Mouse (Mus musculus) left cerebral cortex, postnatal 36 days (tissue): ENCODE measurements around the gene Olfr1386. TPM values are rescaled to one million over a fixed set of nuclear protein-coding genes. Genes with fewer than 3 reads are reported as not detected.
"Not testable (repeated sequence)": the region's sequence is repeated elsewhere in the genome, so short reads cannot be mapped to it uniquely, and the experiment has no call there.

Experiments
- DNase-seq, 2 experiments: peaks; one replicate each; pipeline ENCODE4 v3.0.0; 2021 to 2022; ENCODE audit warnings: low spot score in 2 of 2, mixed read lengths in 1 of 2
- intact Hi-C: fragments of 180-260 bp; cut with DNase I; formaldehyde crosslinking; loops from one replicate; pipeline ENCODE4 v1.15.1; 2025
- total RNA-seq, 2 experiments: library from RNA; stranded (reverse); gene quantifications; 2 replicates each; pipeline ENCODE4 v1.2.3; 2021

Gene Olfr1386
- total RNA-seq, result not detected

- intact Hi-C loops, DNase-seq: not testable (repeated sequence)
Observed at GRCm38 (mm10) chr11:49464746-49465145, at the start of gene Olfr1386. Gene Olfr1386 (plus strand): TSS chr11:49465046.

- intact Hi-C loops, result no loop called here
- DNase-seq, result no peak
Observed at GRCm38 (mm10) chr11:49422767-49423166, 42.1 kb upstream of the Olfr1386 start, which contains the start of gene Olfr1389. Gene Olfr1389 (plus strand): TSS chr11:49423067.

GRCm38 (mm10) chr11:49425257-49425927 lies 39.5 kb upstream of the Olfr1386 start:
- intact Hi-C loops, result no loop called here
- DNase-seq, result no peak

- intact Hi-C loops, result no loop called here
- DNase-seq, result no peak
Observed at GRCm38 (mm10) chr11:49429641-49430040, 35.2 kb upstream of the Olfr1386 start.

GRCm38 (mm10) chr11:49436411-49436810 lies 28.4 kb upstream of the Olfr1386 start, which contains the start of gene Olfr1388:
Gene Olfr1388 (plus strand): TSS chr11:49436624.
- intact Hi-C loops, result no loop called here
- DNase-seq, result no peak

GRCm38 (mm10) chr11:49455043-49455442 lies 9.8 kb upstream of the Olfr1386 start, which contains the start of gene Olfr1387:
Gene Olfr1387 (plus strand): TSS chr11:49455343.
- intact Hi-C loops, result loop anchor here (10.0 kb wide), 1 partner anchor 130 kb away; the partner anchor contains the start of gene Olfr1391

GRCm38 (mm10) chr11:49485973-49486372 lies 21.1 kb downstream of the Olfr1386 start:
- DNase-seq, result no peak
- intact Hi-C loops, result no loop called here

More at GRCm38 (mm10) chr11:49455043-49455442, 9.8 kb upstream of the Olfr1386 start, which contains the start of gene Olfr1387:
- DNase-seq, result no peak

- intact Hi-C loops, DNase-seq: not testable (repeated sequence)
Observed at GRCm38 (mm10) chr11:49488770-49489169, 23.9 kb downstream of the Olfr1386 start, which contains the start of gene Olfr1385. Gene Olfr1385 (plus strand): TSS chr11:49489070.

- intact Hi-C loops, result no loop called here
- no peak for DNase-seq
Observed at GRCm38 (mm10) chr11:49518086-49518485, 53.2 kb downstream of the Olfr1386 start.

GRCm38 (mm10) chr11:49519348-49519747 lies 54.5 kb downstream of the Olfr1386 start, which contains the start of gene Olfr1383:
Gene Olfr1383 (plus strand): TSS chr11:49519648.
- DNase-seq, result no peak
- intact Hi-C loops, result no loop called here

Other genes starting within 250 kb of the Olfr1386 start
- 10 to 100 TPM; 66.0 to 78.6 TPM for gene Mgat1, start 220.9 kb upstream of the Olfr1386 start, total RNA-seq
- under 1 TPM; 0.25 to 0.29 TPM for gene Olfr1393, start 186.7 kb upstream of the Olfr1386 start, total RNA-seq
- gene Olfr1392, start 179.8 kb upstream of the Olfr1386 start, total RNA-seq, result not detected
- not detected for gene Olfr10, start 160.3 kb upstream of the Olfr1386 start, total RNA-seq
- not detected for gene Olfr1391, start 142.3 kb upstream of the Olfr1386 start, total RNA-seq
- not detected for gene Olfr1390, start 129.9 kb upstream of the Olfr1386 start, total RNA-seq
- gene Olfr1389, start 42.0 kb upstream of the Olfr1386 start, total RNA-seq, result not detected
- gene Olfr1388, start 28.4 kb upstream of the Olfr1386 start, total RNA-seq, result under 1 TPM; 0.17 to 0.48 TPM
- gene Olfr1387, start 9.7 kb upstream of the Olfr1386 start, total RNA-seq, result not detected
- under 1 TPM in 1 of 2 experiments, not detected in 1; 0.11 TPM for gene Olfr1385, start 24.0 kb downstream of the Olfr1386 start, total RNA-seq
- not detected for gene Olfr1384, start 41.7 kb downstream of the Olfr1386 start, total RNA-seq
- gene Olfr1383, start 54.6 kb downstream of the Olfr1386 start, total RNA-seq, result not detected
- gene Olfr1382, start 63.2 kb downstream of the Olfr1386 start, total RNA-seq, result not detected
- not detected for gene Olfr1381, start 78.4 kb downstream of the Olfr1386 start, total RNA-seq
- gene Olfr1380, start 91.8 kb downstream of the Olfr1386 start, total RNA-seq, result not detected
- 1 to 10 TPM; 2.2 to 2.5 TPM for gene Flt4, start 144.2 kb downstream of the Olfr1386 start, total RNA-seq
- gene Scgb3a1, start 198.6 kb downstream of the Olfr1386 start, total RNA-seq, result under 1 TPM in 1 of 2 experiments, not detected in 1; 0.99 TPM
- gene Cnot6, start 247.7 kb downstream of the Olfr1386 start, total RNA-seq, result 10 to 100 TPM; 44.3 to 55.0 TPM